Mouse (Mus musculus) forebrain, embryonic 14.5 days (tissue): Measurements from ENCODE around the gene Phf3. TPM values are rescaled to one million over a fixed set of nuclear protein-coding genes. Genes with fewer than 3 reads are reported as not detected.
A peak's percentile ranks its signal among the peaks of the same experiment; 100 is the strongest.
"Not testable (repeated sequence)": the region's sequence is repeated elsewhere in the genome, so short reads cannot be mapped to it uniquely, and the experiment has no call there.

Experiments
- ATAC-seq: fragments of 200-750 bp; cut with Nextera tagmentation; 2 replicates; pipeline ENCODE4 v1.8.0; 2017; ENCODE audit warnings: mild to moderate bottlenecking, moderate library complexity
- DNase-seq: peaks from one replicate; pipeline ENCODE4 v3.0.0-alpha.2; 2015; ENCODE audit warnings: low spot score
- H3K27ac ChIP-seq: fragments of 300-500 bp; sonication (generic); 2 replicates; pipeline ENCODE4 v1.5.1; 2014; ENCODE audit warnings: low read depth, mild to moderate bottlenecking, control low read depth, low read length, moderate library complexity
- H3K27me3 ChIP-seq: fragments of 300-500 bp; sonication (generic); replicated peaks from 2 replicates; pipeline ENCODE4 v1.6.1; 2014; ENCODE audit warnings: low read length, control low read depth, mixed read lengths; ENCODE audit not compliant: control insufficient read depth, insufficient read depth
- H3K36me3 ChIP-seq: fragments of 300-500 bp; sonication (generic); 2 replicates; pipeline ENCODE4 v1.6.1; 2014; ENCODE audit warnings: low read length, control low read depth; ENCODE audit not compliant: control insufficient read depth, insufficient read depth
- H3K4me1 ChIP-seq: fragments of 300-500 bp; sonication (generic); 2 replicates; pipeline ENCODE4 v1.6.1; 2014; ENCODE audit warnings: antibody characterized with exemption, low read length, control low read depth; ENCODE audit not compliant: control insufficient read depth, insufficient read depth
- H3K4me2 ChIP-seq: fragments of 300-500 bp; sonication (generic); 2 replicates; pipeline ENCODE4 v1.6.1; 2014; ENCODE audit warnings: mild to moderate bottlenecking, control low read depth, low read length
- H3K4me3 ChIP-seq: fragments of 300-500 bp; sonication (generic); 2 replicates; pipeline ENCODE4 v1.5.1; 2014; ENCODE audit warnings: low read depth, low read length, control low read depth
- H3K9ac ChIP-seq: fragments of 300-500 bp; sonication (generic); 2 replicates; pipeline ENCODE4 v1.6.1; 2014; ENCODE audit warnings: mild to moderate bottlenecking, low read length, control low read depth, moderate library complexity
- H3K9me3 ChIP-seq: fragments of 300-500 bp; sonication (generic); replicated peaks from 2 replicates; pipeline ENCODE4 v1.6.1; 2016; ENCODE audit warnings: low read length, control low read depth, mixed read lengths; ENCODE audit not compliant: control insufficient read depth
- WGBS: fragments of 180-500 bp; shearing (Covaris S2); extraction: QIAGEN DNeasy Blood & Tissue Kit; methylation state at CpG from one replicate; pipeline ENCODE4 v1.1.7; 2014; 5-methylcytosine and 5-hydroxymethylcytosine counted together
- polyA plus RNA-seq: library from polyadenylated mRNA; unstranded; fragments of >200 nt; fragmentation: Nextera tagmentation; extraction: Ambion mirVana; gene quantifications from 2 replicates; pipeline ENCODE4 v1.2.1, GENCODE M21; 2014

The Phf3 gene
- polyA plus RNA-seq, 1 experiment from 2014 or later: 48.6 TPM

GRCm38 (mm10) chr1:30883806-30884205, 10.1 kb upstream of the Phf3 start:
- H3K4me2 ChIP-seq, H3K27ac ChIP-seq, H3K27me3 ChIP-seq, DNase-seq, ATAC-seq, H3K9ac ChIP-seq, H3K9me3 ChIP-seq, H3K4me3 ChIP-seq, H3K36me3 ChIP-seq, H3K4me1 ChIP-seq: not testable (repeated sequence)
- 92% methylated on average over 1 of the region's 1 CpGs for WGBS

DNA sequence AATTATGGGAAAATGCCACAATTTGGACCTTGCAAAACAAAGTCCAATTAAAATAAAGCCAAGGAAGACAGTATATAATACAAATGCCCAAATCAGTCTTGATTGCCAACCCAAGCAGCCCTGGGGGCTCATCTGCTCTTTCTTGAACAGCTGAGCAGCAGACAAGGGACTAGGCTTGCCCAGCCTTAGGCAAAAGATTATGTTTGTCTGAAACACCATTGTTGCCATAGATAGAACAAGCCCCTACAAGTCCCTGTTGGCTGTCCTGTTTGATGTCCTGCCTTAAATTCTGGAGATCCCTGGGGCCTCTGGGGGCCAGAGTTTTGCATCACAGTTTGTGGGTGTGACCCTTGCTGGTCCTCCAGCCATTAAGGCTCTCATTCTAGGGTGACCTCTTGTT, 2.0 kb upstream of the Phf3 start:
- DNase-seq (no peak), ATAC-seq (no peak)
- no peak overlapping the region for H3K27ac ChIP-seq
- H3K36me3 ChIP-seq: no peaks in the 10 kb centered on the region
- no peak overlapping the region for H3K4me3 ChIP-seq
- H3K9me3 ChIP-seq: no peaks in the 10 kb centered on the region
- H3K9ac ChIP-seq: no peak overlapping the region
- H3K27me3 ChIP-seq: no peaks in the 10 kb centered on the region
- H3K4me2 ChIP-seq: no peak overlapping the region
- H3K4me1 ChIP-seq: peaks cover 6% of the 10 kb centered on the region

DNA sequence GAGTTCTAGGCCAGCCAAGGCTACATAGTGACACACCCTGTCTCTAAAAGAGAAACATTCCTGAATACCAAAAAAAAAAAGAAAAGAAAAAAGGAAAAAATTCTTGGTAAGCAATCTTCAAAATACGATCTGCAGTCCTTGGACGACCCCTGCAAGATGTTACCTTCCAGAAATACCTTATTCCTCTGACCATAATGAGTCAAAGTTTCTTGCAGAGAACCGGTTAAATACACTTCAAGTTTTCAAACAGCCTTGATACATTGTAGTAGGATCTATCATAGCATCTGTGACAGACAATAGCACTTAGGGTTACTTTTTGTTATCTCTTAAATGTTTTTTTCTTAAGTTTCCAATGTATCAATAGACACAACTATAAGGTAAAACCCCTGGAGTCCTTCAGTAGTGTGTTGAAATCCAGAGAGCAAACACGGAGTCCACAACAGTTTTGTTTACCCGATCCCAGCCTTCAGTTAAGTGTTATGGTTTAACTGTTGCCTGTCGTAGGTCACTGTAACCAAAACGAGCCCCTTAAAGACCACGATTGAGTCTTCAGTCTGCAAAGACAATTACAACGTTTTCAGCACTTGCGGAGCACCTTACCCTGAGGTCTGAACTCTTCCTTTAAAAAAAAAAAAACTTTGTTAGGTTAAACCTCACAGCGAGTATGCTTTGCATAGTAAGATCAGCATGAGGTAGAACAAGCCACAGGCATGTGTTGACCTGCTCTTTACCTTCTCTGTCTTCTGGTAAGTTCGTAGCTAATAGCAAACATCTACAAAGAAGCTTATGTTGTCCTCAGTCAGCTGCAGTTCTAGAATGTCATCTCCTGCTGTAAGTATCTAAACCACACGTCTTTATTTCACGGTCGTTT, 775 bp upstream of the Phf3 start:
- Histone ChIP-seq H3K9me3 (no peaks in the 10 kb centered on the region), H3K4me3 (peak overlapping the region; percentile 91), H3K9ac (peak overlapping the region; percentile 93), H3K27ac (peak overlapping the region; percentile 99), H3K27me3 (no peaks in the 10 kb centered on the region), H3K4me2 (peak overlapping the region; percentile 44), H3K4me1 (peaks cover 6% of the 10 kb centered on the region), H3K36me3 (no peaks in the 10 kb centered on the region)
- ATAC-seq (no peak), DNase-seq (no peak)
- 54% methylated on average over 15 of the region's 15 CpGs for WGBS

DNA sequence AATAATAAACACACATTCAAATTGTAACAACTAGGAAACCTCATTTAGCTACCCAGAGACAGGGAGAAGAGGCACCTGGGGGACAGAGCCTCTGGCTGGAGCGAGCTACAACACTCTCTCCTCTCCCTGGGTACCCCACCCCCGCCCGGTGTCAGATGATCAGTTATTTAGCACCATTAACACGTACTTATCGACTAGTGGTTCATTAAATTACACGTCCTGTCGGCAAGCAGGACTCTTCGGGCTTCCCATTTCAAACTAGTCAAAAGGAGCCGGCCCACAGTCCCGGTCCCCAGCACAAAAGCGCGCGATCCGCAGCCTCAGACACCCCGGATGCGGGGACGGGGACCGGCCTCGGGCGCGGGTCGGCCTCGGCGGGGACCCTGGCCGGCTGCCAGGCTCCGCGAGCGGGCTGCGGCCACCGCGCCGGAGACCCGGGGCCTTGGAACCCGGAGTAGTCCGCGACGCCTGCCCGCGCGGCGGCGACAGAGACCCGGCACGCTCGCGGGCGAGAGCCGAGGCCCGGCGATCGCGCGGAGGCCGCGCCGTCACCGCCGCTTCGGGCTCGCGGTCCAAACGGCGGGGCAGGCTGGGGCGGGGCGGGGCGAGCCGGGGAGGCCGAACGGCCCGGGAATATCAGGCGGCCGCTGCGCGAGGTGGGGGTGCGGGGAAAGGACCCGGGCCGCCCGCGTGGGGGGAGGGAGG, 733 bp downstream of the Phf3 start:
- Histone ChIP-seq H3K9me3 (no peaks in the 10 kb centered on the region), H3K4me3 (peak overlapping the region; percentile 91), H3K36me3 (no peaks in the 10 kb centered on the region), H3K4me2 (peak overlapping the region; percentile 66), H3K27ac (peak overlapping the region; percentile 99), H3K27me3 (no peaks in the 10 kb centered on the region), H3K4me1 (peaks cover 6% of the 10 kb centered on the region), H3K9ac (peak overlapping the region; percentile 93)
- ATAC-seq (peak; percentile 75), DNase-seq (peak; percentile 63)
- WGBS: under 1% methylated on average over 71 of the region's 79 CpGs

- H3K9me3 ChIP-seq: no peaks in the 10 kb centered on the region
- H3K27me3 ChIP-seq: no peaks in the 10 kb centered on the region
- H3K4me2 ChIP-seq: no peak overlapping the region
- H3K4me1 ChIP-seq: peaks cover 6% of the 10 kb centered on the region
- WGBS: 89% methylated on average over 4 of the region's 4 CpGs
- DNase-seq (no peak), ATAC-seq (no peak)
- H3K4me3 ChIP-seq: no peak overlapping the region
- no peak overlapping the region for H3K9ac ChIP-seq
- no peak overlapping the region for H3K27ac ChIP-seq
- no peaks in the 10 kb centered on the region for H3K36me3 ChIP-seq
Measured at GRCm38 (mm10) chr1:30867786-30868185, 5.9 kb downstream of the Phf3 start.

DNA sequence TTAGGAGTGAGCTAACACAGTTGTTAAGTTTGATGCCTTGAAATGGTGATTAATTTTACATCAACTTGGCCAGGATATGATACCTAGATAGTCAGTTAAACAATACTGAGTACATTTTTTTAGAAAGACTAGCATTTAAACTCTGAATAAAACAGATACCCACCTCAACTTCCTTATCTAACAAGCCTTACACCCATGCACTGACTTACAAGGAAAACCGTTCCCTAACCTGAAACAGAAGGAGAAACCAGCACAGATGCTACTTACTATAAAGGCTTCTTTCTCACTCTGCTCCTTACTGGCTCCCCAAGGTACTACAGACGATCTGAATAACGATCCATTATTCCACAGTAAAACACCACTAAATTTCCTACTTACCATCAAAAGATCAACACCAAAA, 21.2 kb downstream of the Phf3 start:
- no peak for ATAC-seq
- H3K27ac ChIP-seq: no peak overlapping the region
- 86% methylated on average over 3 of the region's 3 CpGs for WGBS

GRCm38 (mm10) chr1:30851920-30852319, 21.8 kb downstream of the Phf3 start:
- DNase-seq (no peak), ATAC-seq (no peak)

More for the DNA sequence above, 21.2 kb downstream of the Phf3 start:
- Histone ChIP-seq H3K4me1 (no peaks in the 10 kb centered on the region), H3K9me3 (no peaks in the 10 kb centered on the region), H3K36me3 (no peaks in the 10 kb centered on the region), H3K4me2 (no peak overlapping the region), H3K27me3 (no peaks in the 10 kb centered on the region), H3K4me3 (no peak overlapping the region), H3K9ac (no peak overlapping the region)
- DNase-seq: no peak

DNA sequence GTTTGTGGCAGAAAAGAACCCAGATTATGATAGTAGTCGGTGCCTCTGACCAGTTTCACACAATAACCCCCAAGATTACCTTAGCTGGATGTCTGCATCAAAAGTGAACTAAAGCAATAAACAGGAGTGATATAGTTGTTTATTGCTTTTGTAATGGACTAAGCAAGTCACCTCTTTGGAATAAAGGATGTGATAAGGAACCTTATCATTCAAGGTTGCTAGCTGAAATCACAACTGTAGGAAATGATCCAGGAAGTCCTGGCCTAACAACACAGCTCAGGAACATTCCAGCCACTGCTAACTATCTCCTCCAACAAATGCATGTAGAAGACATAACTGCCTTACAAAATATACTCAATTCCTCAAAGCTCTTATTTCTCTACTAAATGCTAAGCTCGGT, 22.8 kb downstream of the Phf3 start:
- 99% methylated on average over 2 of the region's 2 CpGs for WGBS

More at GRCm38 (mm10) chr1:30851920-30852319, 21.8 kb downstream of the Phf3 start:
- Histone ChIP-seq H3K9me3 (no peaks in the 10 kb centered on the region), H3K36me3 (no peaks in the 10 kb centered on the region), H3K4me1 (no peaks in the 10 kb centered on the region), H3K4me3 (no peak overlapping the region), H3K27me3 (no peaks in the 10 kb centered on the region), H3K4me2 (no peak overlapping the region), H3K27ac (no peak overlapping the region), H3K9ac (no peak overlapping the region)
- 97% methylated on average over 3 of the region's 3 CpGs for WGBS

DNA sequence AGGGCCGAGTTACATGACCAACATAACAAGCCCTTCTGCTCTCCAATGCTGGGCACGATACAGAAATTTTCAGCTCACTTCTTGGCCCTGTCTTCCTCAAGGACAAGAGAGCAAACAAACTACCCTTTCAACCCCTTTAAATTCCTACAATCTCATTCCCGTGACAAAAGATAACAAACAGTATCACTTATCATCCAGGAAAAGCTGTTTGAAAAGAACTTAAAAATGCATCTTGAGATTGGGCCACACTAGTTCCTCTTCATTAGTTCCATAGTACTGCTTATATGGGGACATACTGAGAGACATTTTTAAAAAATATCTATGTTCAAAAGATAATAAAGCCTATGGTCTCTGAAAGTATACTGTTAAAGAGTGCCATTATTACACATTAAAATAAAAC, 23.8 kb downstream of the Phf3 start:
- H3K4me3 ChIP-seq: no peak overlapping the region
- no peak for DNase-seq
- H3K9me3 ChIP-seq: no peaks in the 10 kb centered on the region
- H3K4me2 ChIP-seq: no peak overlapping the region
- H3K27ac ChIP-seq: no peak overlapping the region
- H3K9ac ChIP-seq: no peak overlapping the region
- WGBS: 93% methylated on average over 3 of the region's 3 CpGs
- no peaks in the 10 kb centered on the region for H3K27me3 ChIP-seq
- ATAC-seq: no peak
- H3K36me3 ChIP-seq: no peaks in the 10 kb centered on the region
- no peaks in the 10 kb centered on the region for H3K4me1 ChIP-seq

More for the DNA sequence above, 22.8 kb downstream of the Phf3 start:
- H3K36me3 ChIP-seq: no peaks in the 10 kb centered on the region
- no peak overlapping the region for H3K4me2 ChIP-seq
- no peaks in the 10 kb centered on the region for H3K27me3 ChIP-seq
- no peak for ATAC-seq
- no peaks in the 10 kb centered on the region for H3K9me3 ChIP-seq
- no peak overlapping the region for H3K4me3 ChIP-seq
- no peak overlapping the region for H3K27ac ChIP-seq
- no peaks in the 10 kb centered on the region for H3K4me1 ChIP-seq
- H3K9ac ChIP-seq: no peak overlapping the region
- no peak for DNase-seq
